Mouse (Mus musculus): ENCODE measurements around the gene Clrn2. TPM values are rescaled to one million over a fixed set of nuclear protein-coding genes. Genes with fewer than 3 reads are reported as not detected.

The Clrn2 gene
- polyA plus RNA-seq, 1 experiment from 2014 or later: not detected

DNA sequence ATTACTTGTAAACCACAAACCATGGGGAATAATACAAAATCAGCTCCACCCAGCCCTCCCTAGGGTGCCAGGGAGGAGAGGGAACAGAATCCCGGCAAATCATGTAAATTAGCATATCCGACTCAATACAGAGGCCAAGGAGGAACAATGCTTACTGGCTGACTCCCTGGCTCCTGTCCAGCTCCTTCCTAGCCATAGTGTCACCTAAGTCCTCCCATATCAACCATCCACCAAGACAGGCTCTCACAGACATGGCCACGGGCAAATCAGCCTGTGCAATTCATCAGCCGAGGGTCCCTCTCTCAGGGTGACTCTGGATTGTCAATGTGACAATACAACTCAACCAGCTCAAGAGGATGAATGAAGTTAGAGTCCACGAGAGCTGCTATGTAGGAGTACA lies 4.9 kb upstream of the Clrn2 start:
- no peak overlapping the region; the same call in 1 of the 2 replicates for H3K4me3 ChIP-seq (ENCODE audit: low read depth, low read length)
- H3K4me2 ChIP-seq (ENCODE audit: low read length): peak overlapping the region; percentile 97
- peak overlapping the region; percentile 8 for H3K9ac ChIP-seq (ENCODE audit: low read length)
- H3K27ac ChIP-seq (ENCODE audit: low read depth, low read length): no peak overlapping the region
- no peaks in the 10 kb centered on the region for H3K9me3 ChIP-seq (replicated peaks; ENCODE audit: control insufficient read depth, low read length)
- ATAC-seq (no peak), DNase-seq (ENCODE audit: low spot score) (no peak)
- H3K27me3 ChIP-seq (replicated peaks; ENCODE audit: control insufficient read depth, insufficient read depth, low read length): no peaks in the 10 kb centered on the region
- WGBS: 18% methylated on average over 5 of the region's 5 CpGs
- H3K4me1 ChIP-seq (ENCODE audit: control insufficient read depth, insufficient read depth, low read length): peaks cover 12% of the 10 kb centered on the region; the same call in 1 of the 2 replicates
- H3K36me3 ChIP-seq (ENCODE audit: control insufficient read depth, insufficient read depth, low read length): 0 out of 2 replicates have a peak, but pooled peaks cover 2% of the 10 kb centered on the region

GRCm38 (mm10) chr5:45449206-45449605 lies 4.3 kb upstream of the Clrn2 start:
- no peak for ATAC-seq
- peak overlapping the region; percentile 68 for H3K4me3 ChIP-seq (ENCODE audit: low read depth, low read length)
- 3% methylated on average over 8 of the region's 8 CpGs for WGBS
- no peaks in the 10 kb centered on the region for H3K36me3 ChIP-seq (ENCODE audit: control insufficient read depth, insufficient read depth, low read length)
- H3K4me2 ChIP-seq (ENCODE audit: low read length): peak overlapping the region; percentile 97
- peak overlapping the region; percentile 76 for H3K9ac ChIP-seq (ENCODE audit: low read length)
- no peaks in the 10 kb centered on the region for H3K9me3 ChIP-seq (replicated peaks; ENCODE audit: control insufficient read depth, low read length)
- no peak overlapping the region for H3K27ac ChIP-seq (ENCODE audit: low read depth, low read length)
- H3K4me1 ChIP-seq (ENCODE audit: control insufficient read depth, insufficient read depth, low read length): peaks cover 12% of the 10 kb centered on the region; the same call in 1 of the 2 replicates
- peak; percentile 14 for DNase-seq (ENCODE audit: low spot score)
- H3K27me3 ChIP-seq (replicated peaks; ENCODE audit: control insufficient read depth, insufficient read depth, low read length): no peaks in the 10 kb centered on the region

DNA sequence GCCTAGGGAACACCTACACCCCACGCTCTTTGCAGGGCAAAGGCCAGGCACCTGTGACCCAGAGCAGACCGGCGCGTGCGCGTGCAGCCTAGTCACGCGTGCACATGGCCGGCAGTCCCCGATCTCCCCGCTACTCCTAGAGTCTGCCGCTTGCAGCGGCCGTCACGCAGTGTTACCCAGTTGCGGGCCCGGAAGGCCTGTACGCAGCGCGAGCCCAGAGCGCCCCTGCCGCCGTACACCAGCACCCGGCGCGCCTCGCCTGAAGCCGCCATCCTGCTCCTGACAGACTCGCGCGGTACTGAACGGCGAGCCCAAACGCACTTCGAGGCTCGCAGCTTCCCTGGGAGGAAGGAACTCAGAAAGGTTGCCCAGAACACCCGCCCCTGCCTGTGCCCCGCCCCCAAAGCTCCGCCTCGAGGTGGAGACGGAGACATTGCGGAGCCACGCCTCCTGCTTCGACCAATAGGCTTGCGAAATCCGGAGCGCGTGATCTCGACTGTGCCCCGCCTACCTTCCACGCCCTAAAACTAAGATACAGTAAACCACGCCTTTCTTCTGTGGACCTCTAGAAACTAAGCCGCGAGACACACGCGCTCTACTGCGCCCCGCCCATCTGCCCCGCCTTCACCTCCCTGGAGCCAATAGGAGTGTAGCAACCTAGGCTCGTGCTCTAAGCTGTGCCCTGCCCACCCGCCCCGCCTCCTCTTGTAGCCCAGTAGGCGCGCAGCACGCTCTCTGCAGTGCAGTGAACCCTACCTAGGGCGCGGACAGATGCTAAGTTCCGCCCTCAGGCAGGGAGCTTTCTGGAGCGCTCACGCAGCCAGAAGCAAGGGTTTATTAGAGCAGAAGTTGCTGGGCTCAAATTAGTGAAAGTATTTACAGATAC lies 3.5 kb upstream of the Clrn2 start, which contains the start of gene Qdpr:
TSS of gene Qdpr (minus strand) at position 406 of the 886 bp plus-strand sequence.
- H3K27me3 ChIP-seq (replicated peaks; ENCODE audit: control insufficient read depth, insufficient read depth, low read length): no peaks in the 10 kb centered on the region
- H3K4me2 ChIP-seq (ENCODE audit: low read length): peak within 1 kb of the TSS; percentile 97
- H3K36me3 ChIP-seq (ENCODE audit: control insufficient read depth, insufficient read depth, low read length): no peaks in the 10 kb centered on the region
- H3K9ac ChIP-seq (ENCODE audit: low read length): peak within 1 kb of the TSS; percentile 76
- peaks cover 12% of the 10 kb centered on the region; the same call in 1 of the 2 replicates for H3K4me1 ChIP-seq (ENCODE audit: control insufficient read depth, insufficient read depth, low read length)
- DNase-seq (ENCODE audit: low spot score) (peak; percentile 99), ATAC-seq (peak; percentile 99)
- H3K27ac ChIP-seq (ENCODE audit: low read depth, low read length): peak within 1 kb of the TSS; percentile 33; the same call in 1 of the 2 replicates
- WGBS: under 1% methylated on average over 70 of the region's 70 CpGs
- peak within 1 kb of the TSS; percentile 68 for H3K4me3 ChIP-seq (ENCODE audit: low read depth, low read length)
- H3K9me3 ChIP-seq (replicated peaks; ENCODE audit: control insufficient read depth, low read length): no peaks in the 10 kb centered on the region

DNA sequence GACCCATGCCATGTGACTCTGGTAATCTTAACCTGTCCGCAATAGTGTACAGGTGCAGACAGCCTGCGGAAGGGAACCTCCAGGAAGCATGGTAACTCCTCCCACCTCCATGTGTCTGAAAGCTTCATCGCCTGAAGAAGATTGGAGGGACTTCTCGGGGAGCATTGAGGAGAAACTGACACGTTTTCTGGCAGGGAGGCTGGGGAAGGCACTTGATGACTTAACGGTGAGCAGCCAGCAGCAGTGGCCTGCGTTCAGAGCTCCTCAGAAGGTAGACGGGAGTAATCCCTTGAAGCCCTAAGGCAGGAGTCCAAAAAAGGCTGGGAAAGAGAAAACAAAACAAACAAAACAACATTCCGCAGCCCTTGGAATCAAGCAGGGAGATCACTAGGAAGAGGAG lies 905 bp downstream of the Clrn2 start:
- H3K9ac ChIP-seq (ENCODE audit: low read length): no peak overlapping the region
- H3K4me1 ChIP-seq (ENCODE audit: control insufficient read depth, insufficient read depth, low read length): peaks cover under 1% of the 10 kb centered on the region; the same call in 1 of the 2 replicates
- DNase-seq (ENCODE audit: low spot score): no peak
- H3K36me3 ChIP-seq (ENCODE audit: control insufficient read depth, insufficient read depth, low read length): no peaks in the 10 kb centered on the region
- no peaks in the 10 kb centered on the region for H3K27me3 ChIP-seq (replicated peaks; ENCODE audit: control insufficient read depth, insufficient read depth, low read length)
- ATAC-seq: no peak
- 45% methylated on average over 9 of the region's 9 CpGs for WGBS
- no peak overlapping the region for H3K4me2 ChIP-seq (ENCODE audit: low read length)
- no peaks in the 10 kb centered on the region for H3K9me3 ChIP-seq (replicated peaks; ENCODE audit: control insufficient read depth, low read length)
- H3K4me3 ChIP-seq (ENCODE audit: low read depth, low read length): no peak overlapping the region
- H3K27ac ChIP-seq (ENCODE audit: low read depth, low read length): no peak overlapping the region

- Histone ChIP-seq H3K9ac (ENCODE audit: low read length) (no peak overlapping the region), H3K4me3 (ENCODE audit: low read depth, low read length) (no peak overlapping the region), H3K4me2 (ENCODE audit: low read length) (no peak overlapping the region), H3K27ac (ENCODE audit: low read depth, low read length) (no peak overlapping the region), H3K36me3 (ENCODE audit: control insufficient read depth, insufficient read depth, low read length) (no peaks in the 10 kb centered on the region), H3K27me3 (replicated peaks; ENCODE audit: control insufficient read depth, insufficient read depth, low read length) (no peaks in the 10 kb centered on the region), H3K4me1 (ENCODE audit: control insufficient read depth, insufficient read depth, low read length) (peaks cover 4% of the 10 kb centered on the region; the same call in 1 of the 2 replicates), H3K9me3 (replicated peaks; ENCODE audit: control insufficient read depth, low read length) (no peaks in the 10 kb centered on the region)
- ATAC-seq (peak; percentile 67; the same call in 1 of the 2 replicates), DNase-seq (ENCODE audit: low spot score) (peak; percentile 72)
- WGBS: 35% methylated on average over 7 of the region's 7 CpGs
Observed at GRCm38 (mm10) chr5:45472880-45473450, 19.4 kb downstream of the Clrn2 start.

GRCm38 (mm10) chr5:45473521-45473920 lies 20.0 kb downstream of the Clrn2 start:
- no peaks in the 10 kb centered on the region for H3K9me3 ChIP-seq (replicated peaks; ENCODE audit: control insufficient read depth, low read length)
- no peak overlapping the region for H3K4me3 ChIP-seq (ENCODE audit: low read depth, low read length)
- no peak overlapping the region for H3K4me2 ChIP-seq (ENCODE audit: low read length)
- no peak overlapping the region for H3K9ac ChIP-seq (ENCODE audit: low read length)
- ATAC-seq: peak; percentile 32; the same call in 1 of the 2 replicates
- peaks cover 4% of the 10 kb centered on the region; the same call in 1 of the 2 replicates for H3K4me1 ChIP-seq (ENCODE audit: control insufficient read depth, insufficient read depth, low read length)
- no peak overlapping the region for H3K27ac ChIP-seq (ENCODE audit: low read depth, low read length)
- H3K36me3 ChIP-seq (ENCODE audit: control insufficient read depth, insufficient read depth, low read length): no peaks in the 10 kb centered on the region
- H3K27me3 ChIP-seq (replicated peaks; ENCODE audit: control insufficient read depth, insufficient read depth, low read length): no peaks in the 10 kb centered on the region
- 57% methylated on average over 1 of the region's 1 CpGs for WGBS
- peak; percentile 33 for DNase-seq (ENCODE audit: low spot score)

DNA sequence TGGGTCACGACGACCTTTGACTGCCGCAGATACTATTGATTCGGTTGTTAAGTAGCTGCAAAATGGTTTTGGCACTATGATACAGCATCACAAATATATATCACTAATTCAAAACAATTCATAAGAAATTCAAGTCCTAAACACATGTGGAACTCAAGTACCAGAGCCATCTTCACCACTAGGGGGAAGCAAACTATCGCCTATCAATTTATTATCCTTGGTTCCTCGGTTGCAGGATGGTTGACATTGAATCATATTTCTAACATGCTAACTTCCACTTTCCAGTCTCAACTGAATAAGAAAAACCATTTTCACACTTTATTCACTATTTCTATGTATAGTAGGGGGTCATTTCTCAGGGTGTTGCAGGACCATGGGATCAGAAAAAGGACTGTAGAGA lies 20.7 kb downstream of the Clrn2 start:
- Histone ChIP-seq H3K36me3 (ENCODE audit: control insufficient read depth, insufficient read depth, low read length) (no peaks in the 10 kb centered on the region), H3K4me1 (ENCODE audit: control insufficient read depth, insufficient read depth, low read length) (peaks cover 4% of the 10 kb centered on the region; the same call in 1 of the 2 replicates), H3K9ac (ENCODE audit: low read length) (no peak overlapping the region), H3K27ac (ENCODE audit: low read depth, low read length) (no peak overlapping the region), H3K4me3 (ENCODE audit: low read depth, low read length) (no peak overlapping the region), H3K4me2 (ENCODE audit: low read length) (no peak overlapping the region), H3K27me3 (replicated peaks; ENCODE audit: control insufficient read depth, insufficient read depth, low read length) (no peaks in the 10 kb centered on the region), H3K9me3 (replicated peaks; ENCODE audit: control insufficient read depth, low read length) (no peaks in the 10 kb centered on the region)
- ATAC-seq: peak; percentile 52; the same call in 1 of the 2 replicates
- WGBS: 26% methylated on average over 6 of the region's 6 CpGs
- peak; percentile 91 for DNase-seq (ENCODE audit: low spot score)

- 70% methylated on average over 4 of the region's 4 CpGs for WGBS
- Histone ChIP-seq H3K9ac (ENCODE audit: low read length) (no peak overlapping the region), H3K4me3 (ENCODE audit: low read depth, low read length) (no peak overlapping the region), H3K27me3 (replicated peaks; ENCODE audit: control insufficient read depth, insufficient read depth, low read length) (no peaks in the 10 kb centered on the region), H3K9me3 (replicated peaks; ENCODE audit: control insufficient read depth, low read length) (no peaks in the 10 kb centered on the region), H3K4me1 (ENCODE audit: control insufficient read depth, insufficient read depth, low read length) (peaks cover 4% of the 10 kb centered on the region; the same call in 1 of the 2 replicates), H3K27ac (ENCODE audit: low read depth, low read length) (no peak overlapping the region), H3K4me2 (ENCODE audit: low read length) (no peak overlapping the region), H3K36me3 (ENCODE audit: control insufficient read depth, insufficient read depth, low read length) (no peaks in the 10 kb centered on the region)
- DNase-seq (ENCODE audit: low spot score) (no peak), ATAC-seq (no peak)
Observed at GRCm38 (mm10) chr5:45474758-45475157, 21.2 kb downstream of the Clrn2 start.
